Mouse (Mus musculus): Measurements from ENCODE around the gene Gm49661. TPM values are rescaled to one million over a fixed set of nuclear protein-coding genes. Genes with fewer than 3 reads are reported as not detected.

The Gm49661 gene
- total RNA-seq, 1 experiment from 2014 or later = not detected

GRCm38 (mm10) chr8:84918646-84919045, 50.6 kb downstream of the Gm49661 start:
- ATAC-seq (replicated peaks in 1 of 2; ENCODE audit: insufficient read depth in 1 of 2, low FRiP score in 2 of 2, low TSS enrichment in 1 of 2, low read depth in 1 of 2, poor library complexity in 2 of 2, severe bottlenecking in 2 of 2) = no peak

GRCm38 (mm10) chr8:84917781-84918180, 51.5 kb downstream of the Gm49661 start:
- no peak for ATAC-seq (replicated peaks in 1 of 2; ENCODE audit: insufficient read depth in 1 of 2, low FRiP score in 2 of 2, low TSS enrichment in 1 of 2, low read depth in 1 of 2, poor library complexity in 2 of 2, severe bottlenecking in 2 of 2)

Other genes with a start within 250 kb of the Gm49661 start
- 5.7 and 11.4 TPM in 2 replicates for gene G430095P16Rik, start 246.4 kb downstream of the Gm49661 start, total RNA-seq (2017)
- gene Nfix, start 169.1 kb downstream of the Gm49661 start, total RNA-seq (2017) = 21.5 and 26.3 TPM in 2 replicates
- 3.8 and 7.4 TPM in 2 replicates for gene Dand5, start 146.6 kb downstream of the Gm49661 start, total RNA-seq (2017)
- 29.8 and 38.8 TPM in 2 replicates for gene Gadd45gip1, start 137.9 kb downstream of the Gm49661 start, total RNA-seq (2017)
- 27.4 and 32.7 TPM in 2 replicates for gene Rad23a, start 128.8 kb downstream of the Gm49661 start, total RNA-seq (2017)
- 1,472 and 1,879 TPM in 2 replicates for gene Calr, start 122.5 kb downstream of the Gm49661 start, total RNA-seq (2017)
- gene Farsa, start 112.4 kb downstream of the Gm49661 start, total RNA-seq (2017) = 108 and 126 TPM in 2 replicates
- 93.5 and 127 TPM in 2 replicates for gene Syce2, start 97.3 kb downstream of the Gm49661 start, total RNA-seq (2017)
- gene Gcdh, start 75.5 kb downstream of the Gm49661 start, total RNA-seq (2017) = 29.5 and 37.4 TPM in 2 replicates
- 4.1 and 30.6 TPM in 2 replicates for gene Klf1, start 67.5 kb downstream of the Gm49661 start, total RNA-seq (2017)
- 27.8 and 50.0 TPM in 2 replicates for gene Dnase2a, start 60.9 kb downstream of the Gm49661 start, total RNA-seq (2017)
- 0.10 TPM in 1 of 2 replicates, not detected in the other for gene Mast1, start 32.1 kb downstream of the Gm49661 start, total RNA-seq (2017)
- not detected in 2 replicates for gene Rtbdn, start 22.4 kb downstream of the Gm49661 start, total RNA-seq (2017)
- 469 and 528 TPM in 2 replicates for gene Prdx2, start 154 bp upstream of the Gm49661 start, total RNA-seq (2017)
- 59.7 and 112 TPM in 2 replicates for gene Rnaseh2a, start 334 bp upstream of the Gm49661 start, total RNA-seq (2017)
- gene Junb, start 9.3 kb upstream of the Gm49661 start, total RNA-seq (2017) = 208 and 220 TPM in 2 replicates
- 17.9 and 18.5 TPM in 2 replicates for gene Hook2, start 21.2 kb upstream of the Gm49661 start, total RNA-seq (2017)
- gene Best2, start 45.1 kb upstream of the Gm49661 start, total RNA-seq (2017) = not detected in 2 replicates
- gene Asna1, start 55.8 kb upstream of the Gm49661 start, total RNA-seq (2017) = 34.1 and 49.6 TPM in 2 replicates
- gene Trir, start 57.4 kb upstream of the Gm49661 start, total RNA-seq (2017) = 219 and 245 TPM in 2 replicates
- gene Tnpo2, start 67.5 kb upstream of the Gm49661 start, total RNA-seq (2017) = 21.8 and 23.0 TPM in 2 replicates
- 6.1 and 7.1 TPM in 2 replicates for gene Fbxw9, start 90.6 kb upstream of the Gm49661 start, total RNA-seq (2017)
- not detected in 2 replicates for gene Gm5741, start 98.5 kb upstream of the Gm49661 start, total RNA-seq (2017)
- 15.5 and 22.7 TPM in 2 replicates for gene Dhps, start 102.3 kb upstream of the Gm49661 start, total RNA-seq (2017)
- 37.1 and 51.9 TPM in 2 replicates for gene Wdr83os, start 111.3 kb upstream of the Gm49661 start, total RNA-seq (2017)
- gene Wdr83, start 111.9 kb upstream of the Gm49661 start, total RNA-seq (2017) = 17.3 and 17.6 TPM in 2 replicates
- gene Man2b1, start 113.8 kb upstream of the Gm49661 start, total RNA-seq (2017) = 46.2 and 55.0 TPM in 2 replicates
- gene Zfp791, start 153.7 kb upstream of the Gm49661 start, total RNA-seq (2017) = not detected in 2 replicates
- not detected in 2 replicates for gene Cks1brt, start 182.5 kb upstream of the Gm49661 start, total RNA-seq (2017)

Measured in hematopoietic stem cell, adult 5-6 weeks (primary cell).